Mouse (Mus musculus) liver, embryonic 16.5 days (tissue): Measurements from ENCODE around the gene Wfdc13. TPM values are rescaled to one million over a fixed set of nuclear protein-coding genes. Genes with fewer than 3 reads are reported as not detected.

Experiments
- ATAC-seq: fragments of 200-750 bp; cut with Nextera tagmentation; 2 replicates; pipeline ENCODE4 v1.8.0; 2017; ENCODE audit warnings: low read depth, mild to moderate bottlenecking, moderate number of reproducible peaks, moderate library complexity
- H3K27ac ChIP-seq: fragments of 300-500 bp; sonication (generic); 2 replicates; pipeline ENCODE4 v1.5.1; 2014; ENCODE audit warnings: mild to moderate bottlenecking, low read length
- H3K27me3 ChIP-seq: fragments of 300-500 bp; sonication (generic); 2 replicates; pipeline ENCODE4 v1.6.1; 2014; ENCODE audit warnings: low read depth, low read length, mixed read lengths; ENCODE audit not compliant: control insufficient read depth, insufficient read depth
- H3K36me3 ChIP-seq: fragments of 300-500 bp; sonication (generic); 2 replicates; pipeline ENCODE4 v1.6.1; 2014; ENCODE audit warnings: mild to moderate bottlenecking; ENCODE audit not compliant: control insufficient read depth, insufficient read depth
- H3K4me1 ChIP-seq: fragments of 300-500 bp; sonication (generic); 2 replicates; pipeline ENCODE4 v1.6.1; 2014; ENCODE audit warnings: low read depth, low read length, mixed read lengths; ENCODE audit not compliant: control insufficient read depth
- H3K4me2 ChIP-seq: fragments of 300-500 bp; sonication (generic); 2 replicates; pipeline ENCODE4 v1.6.1; 2014; ENCODE audit warnings: low read depth, low read length, mixed read lengths
- H3K4me3 ChIP-seq: fragments of 300-500 bp; sonication (generic); 2 replicates; pipeline ENCODE4 v1.5.1; 2014; ENCODE audit warnings: low read depth, mild to moderate bottlenecking, low read length
- H3K9ac ChIP-seq: fragments of 300-500 bp; sonication (generic); 2 replicates; pipeline ENCODE4 v1.6.1; 2014; ENCODE audit warnings: low read depth, low read length
- H3K9me3 ChIP-seq: fragments of 300-500 bp; sonication (generic); replicated peaks from 2 replicates; pipeline ENCODE4 v1.6.1; 2016; ENCODE audit warnings: low read length; ENCODE audit not compliant: control insufficient read depth
- WGBS: fragments of 180-500 bp; shearing (Covaris S2); extraction: QIAGEN DNeasy Blood & Tissue Kit; methylation state at CpG from one replicate; pipeline ENCODE4 v1.1.7; 2014; ENCODE audit not compliant: insufficient replicate concordance; 5-methylcytosine and 5-hydroxymethylcytosine counted together
- polyA plus RNA-seq: library from polyadenylated mRNA; unstranded; fragments of >200 nt; fragmentation: Nextera tagmentation; extraction: Ambion mirVana; gene quantifications from 2 replicates; pipeline ENCODE4 v1.2.1, GENCODE M21; 2015

Wfdc13 gene
- polyA plus RNA-seq, 1 experiment from 2014 or later = not detected

- H3K27me3 ChIP-seq = no peaks in the 10 kb centered on the region
- H3K4me3 ChIP-seq = no peak overlapping the region
- H3K4me1 ChIP-seq = no peaks in the 10 kb centered on the region
- 63% methylated on average over 5 of the region's 5 CpGs for WGBS
- H3K27ac ChIP-seq = no peak overlapping the region
- H3K36me3 ChIP-seq = no peaks in the 10 kb centered on the region
- no peak overlapping the region for H3K9ac ChIP-seq
- no peak for ATAC-seq
- H3K9me3 ChIP-seq = no peaks in the 10 kb centered on the region
- H3K4me2 ChIP-seq = no peak overlapping the region
Observed at GRCm38 (mm10) chr2:164734839-164735238, 49.9 kb downstream of the Wfdc13 start.

DNA sequence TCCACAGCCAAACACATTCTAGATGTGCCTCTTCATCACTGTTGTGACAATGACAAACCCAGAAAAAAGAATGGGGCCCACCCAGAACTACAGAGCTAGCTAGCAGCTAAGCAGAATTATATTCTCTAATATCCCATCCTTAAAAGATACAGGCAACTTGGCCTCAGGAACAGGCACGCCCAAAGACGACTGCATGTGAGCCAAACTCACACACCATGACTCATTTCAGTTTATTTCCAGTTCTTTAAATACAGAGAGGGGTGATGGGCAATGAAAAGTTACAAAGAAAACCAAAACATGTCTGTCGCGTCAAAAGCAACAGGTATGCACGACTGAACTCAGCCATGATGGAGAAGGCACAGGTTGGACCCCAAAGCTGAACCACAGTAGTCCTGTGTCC lies 50.5 kb downstream of the Wfdc13 start:
- WGBS = 64% methylated on average over 5 of the region's 5 CpGs
- Histone ChIP-seq H3K9ac (no peak overlapping the region), H3K4me3 (no peak overlapping the region), H3K4me1 (no peaks in the 10 kb centered on the region), H3K27ac (no peak overlapping the region), H3K27me3 (peaks cover 2% of the 10 kb centered on the region; the same call in 1 of the 2 replicates), H3K9me3 (no peaks in the 10 kb centered on the region), H3K4me2 (no peak overlapping the region), H3K36me3 (no peaks in the 10 kb centered on the region)
- no peak for ATAC-seq

Other genes starting within 250 kb of the Wfdc13 start
- gene Sdc4, start 241.2 kb upstream of the Wfdc13 start, polyA plus RNA-seq = 70.1 and 72.5 TPM in 2 replicates
- gene Sys1, start 228.1 kb upstream of the Wfdc13 start, polyA plus RNA-seq = 24.5 and 24.8 TPM in 2 replicates
- gene Gm20458, start 224.1 kb upstream of the Wfdc13 start, polyA plus RNA-seq = 4.6 and 5.6 TPM in 2 replicates
- gene Trp53tg5, start 211.4 kb upstream of the Wfdc13 start, polyA plus RNA-seq = not detected in 2 replicates
- 1.5 and 2.7 TPM in 2 replicates for gene Dbndd2, start 199.0 kb upstream of the Wfdc13 start, polyA plus RNA-seq
- gene Pigt, start 187.6 kb upstream of the Wfdc13 start, polyA plus RNA-seq = 20.8 and 24.0 TPM in 2 replicates
- 0.76 and 1.7 TPM in 2 replicates for gene Wfdc2, start 122.7 kb upstream of the Wfdc13 start, polyA plus RNA-seq
- not detected in 2 replicates for gene Spint3, start 111.6 kb upstream of the Wfdc13 start, polyA plus RNA-seq
- 0.21 TPM in 1 of 2 replicates, not detected in the other for gene Wfdc6a, start 99.7 kb upstream of the Wfdc13 start, polyA plus RNA-seq
- not detected in 2 replicates for gene Eppin, start 91.5 kb upstream of the Wfdc13 start, polyA plus RNA-seq
- not detected in 2 replicates for gene Wfdc6b, start 71.6 kb upstream of the Wfdc13 start, polyA plus RNA-seq
- not detected in 2 replicates for gene Wfdc8, start 71.5 kb upstream of the Wfdc13 start, polyA plus RNA-seq
- gene Wfdc16, start 46.3 kb upstream of the Wfdc13 start, polyA plus RNA-seq = not detected in 2 replicates
- gene Wfdc10, start 29.1 kb upstream of the Wfdc13 start, polyA plus RNA-seq = not detected in 2 replicates
- gene Wfdc9, start 28.5 kb upstream of the Wfdc13 start, polyA plus RNA-seq = not detected in 2 replicates
- not detected in 2 replicates for gene Wfdc11, start 11.0 kb upstream of the Wfdc13 start, polyA plus RNA-seq
- gene Spint4, start 13.4 kb downstream of the Wfdc13 start, polyA plus RNA-seq = not detected in 2 replicates
- not detected in 2 replicates for gene Spint5, start 30.2 kb downstream of the Wfdc13 start, polyA plus RNA-seq
- 1.5 and 1.7 TPM in 2 replicates for gene Wfdc3, start 60.8 kb downstream of the Wfdc13 start, polyA plus RNA-seq
- gene Dnttip1, start 60.9 kb downstream of the Wfdc13 start, polyA plus RNA-seq = 40.1 and 43.1 TPM in 2 replicates
- 632 and 661 TPM in 2 replicates for gene Ube2c, start 84.8 kb downstream of the Wfdc13 start, polyA plus RNA-seq
- 29.4 and 67.5 TPM in 2 replicates for gene Tnnc2, start 94.9 kb downstream of the Wfdc13 start, polyA plus RNA-seq
- gene Snx21, start 100.7 kb downstream of the Wfdc13 start, polyA plus RNA-seq = 9.4 and 12.1 TPM in 2 replicates
- 19.8 and 20.6 TPM in 2 replicates for gene Acot8, start 119.8 kb downstream of the Wfdc13 start, polyA plus RNA-seq
- 4.3 TPM in 2 replicates for gene Zswim3, start 120.0 kb downstream of the Wfdc13 start, polyA plus RNA-seq
- gene Zswim1, start 137.6 kb downstream of the Wfdc13 start, polyA plus RNA-seq = 3.4 and 4.1 TPM in 2 replicates
- not detected in 2 replicates for gene Spata25, start 143.4 kb downstream of the Wfdc13 start, polyA plus RNA-seq
- gene Ctsa, start 147.8 kb downstream of the Wfdc13 start, polyA plus RNA-seq = 90.7 and 92.5 TPM in 2 replicates
- 1.7 and 2.5 TPM in 2 replicates for gene Neurl2, start 148.3 kb downstream of the Wfdc13 start, polyA plus RNA-seq
- gene Pltp, start 172.6 kb downstream of the Wfdc13 start, polyA plus RNA-seq = 23.1 and 27.4 TPM in 2 replicates
- gene Pcif1, start 194.2 kb downstream of the Wfdc13 start, polyA plus RNA-seq = 36.8 and 38.2 TPM in 2 replicates
- gene Zfp335, start 226.7 kb downstream of the Wfdc13 start, polyA plus RNA-seq = 5.9 and 6.8 TPM in 2 replicates